Mouse (Mus musculus) urinary bladder, postnatal 25 days (tissue): Measurements from ENCODE around the gene Pla2g2c.
A peak's percentile ranks its signal among the peaks of the same experiment; 100 is the strongest.

Source experiments
- DNase-seq: peaks from one replicate; pipeline ENCODE4 v3.0.0; 2022; ENCODE audit warnings: low spot score

Gene Pla2g2c

DNA sequence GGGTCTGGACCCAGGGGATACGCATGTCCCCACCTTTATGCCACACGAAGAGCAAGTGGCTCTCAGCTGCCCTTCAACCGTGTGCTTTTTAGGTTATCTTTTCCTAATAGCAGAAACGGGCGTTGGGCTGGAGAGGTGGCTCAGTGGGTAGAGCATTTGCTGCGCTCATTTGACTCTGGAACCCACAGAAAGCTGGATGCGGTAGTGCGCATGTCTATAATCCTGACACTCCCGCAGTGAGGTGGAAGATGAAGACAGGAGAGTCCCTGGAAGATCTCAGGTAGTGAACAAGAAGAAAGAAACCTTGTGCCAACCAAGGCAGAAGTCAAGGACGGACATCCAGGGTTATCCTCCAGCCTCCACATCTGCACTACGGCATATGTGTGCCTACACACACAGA is 15.3 kb upstream of the Pla2g2c start:
- DNase-seq: no peak

GRCm38 (mm10) chr4:138709944-138710343 is 14.6 kb upstream of the Pla2g2c start:
- no peak for DNase-seq

- no peak for DNase-seq
These were observed 14.0 kb upstream of the Pla2g2c start for GRCm38 (mm10) chr4:138710633-138711032.

GRCm38 (mm10) chr4:138711051-138711820 is 13.4 kb upstream of the Pla2g2c start:
- DNase-seq: no peak

DNA sequence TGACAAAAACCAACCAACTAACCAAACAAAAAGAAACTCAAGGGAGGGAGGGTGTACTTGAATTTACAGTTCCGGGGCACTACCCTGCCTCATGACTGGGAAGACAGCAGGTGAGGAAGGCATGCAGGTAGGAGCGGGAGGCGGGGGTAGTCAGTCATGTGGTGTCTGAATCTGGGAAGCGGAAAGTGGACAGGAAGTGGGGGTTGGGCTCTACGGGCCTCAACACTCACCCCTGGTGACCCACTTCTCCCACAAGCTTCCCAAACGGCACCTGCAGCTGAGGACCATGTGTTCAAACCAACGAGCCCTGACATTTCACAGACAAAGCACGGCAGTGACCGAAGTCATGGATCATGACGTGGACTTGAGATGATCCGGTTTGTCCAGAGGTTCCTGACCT is 12.5 kb upstream of the Pla2g2c start:
- no peak for DNase-seq

DNA sequence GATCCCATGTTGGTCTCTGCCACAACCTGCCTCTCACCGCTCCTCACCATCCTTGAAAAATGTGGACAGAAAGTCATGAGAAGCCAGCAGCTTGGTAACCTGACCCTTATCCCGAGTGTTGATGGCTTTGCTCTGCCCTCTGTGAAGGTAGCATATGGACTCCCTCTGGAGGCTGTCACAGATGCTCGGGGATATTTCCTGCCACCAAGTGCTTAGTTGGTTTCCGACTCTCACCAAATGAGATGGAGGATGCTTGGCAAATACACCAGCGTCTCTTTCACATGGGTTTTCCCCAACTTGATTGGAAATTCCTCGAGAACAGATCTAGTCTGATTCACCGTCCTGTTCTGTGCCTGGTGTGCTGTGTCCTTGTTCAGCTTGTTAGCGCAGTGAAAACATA is 12.0 kb upstream of the Pla2g2c start:
- DNase-seq: no peak

DNA sequence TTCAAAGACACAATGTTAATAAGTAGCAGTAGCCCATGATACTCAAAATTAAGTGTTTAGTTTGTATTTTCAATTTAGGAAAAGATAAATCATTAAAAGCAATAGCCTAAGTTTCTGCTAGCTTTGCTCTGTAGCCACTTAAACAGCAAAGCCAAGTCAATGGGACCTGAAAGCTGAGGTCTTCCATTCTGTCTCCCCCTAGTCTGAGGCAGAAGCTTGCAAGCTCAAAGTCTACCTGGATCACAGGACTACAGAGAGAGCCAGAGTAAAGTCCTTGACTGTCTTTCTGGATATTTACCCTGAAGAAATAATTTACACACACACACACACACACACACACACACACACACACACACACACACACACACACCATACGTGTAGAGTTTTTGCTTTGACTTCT is 10.4 kb upstream of the Pla2g2c start:
- no peak for DNase-seq

GRCm38 (mm10) chr4:138716697-138717096 is 7.9 kb upstream of the Pla2g2c start:
- DNase-seq: no peak

DNA sequence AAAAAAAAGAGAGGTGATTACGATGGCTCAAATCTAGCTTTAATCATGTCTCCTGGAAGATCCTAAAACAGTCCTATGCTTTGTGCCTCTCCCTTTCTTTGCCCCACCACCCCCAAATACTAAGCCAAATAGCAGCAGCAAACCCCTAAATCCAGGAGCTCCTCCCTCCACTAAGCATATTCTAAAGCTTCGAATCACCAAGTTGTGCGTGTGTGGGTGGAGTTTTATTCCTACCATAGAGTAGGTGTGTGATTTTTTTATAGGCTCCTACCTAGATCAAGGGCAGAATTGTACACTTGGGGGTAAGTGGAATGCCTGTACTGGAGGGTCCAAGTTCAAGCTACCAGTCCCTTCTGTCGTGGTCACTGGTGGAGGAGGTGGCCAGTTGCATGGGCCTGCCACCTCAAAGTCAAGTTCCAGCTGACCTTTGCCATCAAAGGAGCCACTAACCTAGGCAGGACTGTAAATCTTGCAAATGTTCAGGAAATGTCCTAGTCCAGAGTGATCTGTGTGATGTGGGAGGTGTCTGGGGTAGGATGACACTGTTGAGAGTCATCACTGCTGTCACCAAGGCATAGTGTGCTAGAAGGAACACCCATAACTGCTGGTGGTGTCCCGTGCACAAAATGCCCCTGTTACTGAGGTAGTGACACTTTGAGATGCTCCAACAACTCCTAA is 5.9 kb upstream of the Pla2g2c start:
- DNase-seq: no peak

DNA sequence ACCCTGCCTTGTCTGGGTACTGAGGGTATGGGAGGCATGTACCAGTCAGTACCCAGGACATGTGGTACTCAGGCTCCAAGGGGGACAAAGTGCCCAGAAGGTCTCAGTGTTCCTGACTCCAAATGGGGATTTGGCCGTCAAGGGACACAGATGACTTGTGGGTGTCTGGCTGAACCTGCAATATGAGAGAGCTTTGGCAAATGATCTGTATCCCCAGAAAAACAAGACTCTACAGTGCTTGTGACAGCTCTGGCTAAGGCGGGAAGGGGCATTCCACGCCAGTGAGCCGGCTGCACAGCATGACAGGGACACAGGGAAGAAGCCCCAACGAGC is 5.4 kb upstream of the Pla2g2c start:
- DNase-seq: no peak

DNA sequence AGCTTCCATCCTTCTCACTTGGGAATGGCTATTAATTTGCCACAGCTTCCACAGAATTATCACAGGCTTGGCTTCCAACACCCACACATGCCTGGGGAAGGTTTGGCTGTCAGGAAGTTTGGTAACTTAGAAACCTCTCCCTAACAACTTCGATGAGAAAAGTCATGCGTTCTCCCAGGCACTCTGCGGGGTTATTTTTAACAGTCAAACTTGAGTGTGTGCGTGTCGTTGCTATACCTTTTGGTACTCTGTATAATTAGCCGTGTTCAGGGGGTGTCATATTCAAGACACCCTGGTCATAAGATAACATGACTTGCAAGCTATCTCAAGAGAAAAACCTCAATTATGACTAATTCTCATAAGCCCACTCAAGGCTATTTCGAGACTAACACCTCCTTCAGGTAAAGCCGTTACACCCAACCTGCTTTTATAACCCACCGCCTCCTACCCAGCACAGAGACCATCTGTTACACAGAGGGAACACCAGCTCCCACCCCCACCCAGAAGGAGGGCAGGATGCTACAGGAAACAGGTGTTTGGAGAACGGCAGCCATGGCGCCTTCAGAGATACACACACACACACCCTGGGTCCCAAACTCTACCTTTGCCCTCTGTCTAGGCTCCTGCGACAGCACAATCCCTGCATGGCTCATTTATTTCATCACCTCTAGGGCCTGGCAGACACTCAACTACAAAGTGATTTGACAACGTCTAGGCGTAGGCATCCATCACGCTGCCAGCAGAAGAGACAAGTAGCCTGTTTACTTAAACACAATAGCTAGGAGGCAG is 905 bp upstream of the Pla2g2c start:
- no peak for DNase-seq

- peak; percentile 27 for DNase-seq
These were observed 502 bp downstream of the Pla2g2c start for GRCm38 (mm10) chr4:138725127-138725461.

- no peak for DNase-seq
These were observed 1.2 kb downstream of the Pla2g2c start for GRCm38 (mm10) chr4:138725751-138726150.

- no peak for DNase-seq
These were observed 4.6 kb downstream of the Pla2g2c start for GRCm38 (mm10) chr4:138729018-138729703.

DNA sequence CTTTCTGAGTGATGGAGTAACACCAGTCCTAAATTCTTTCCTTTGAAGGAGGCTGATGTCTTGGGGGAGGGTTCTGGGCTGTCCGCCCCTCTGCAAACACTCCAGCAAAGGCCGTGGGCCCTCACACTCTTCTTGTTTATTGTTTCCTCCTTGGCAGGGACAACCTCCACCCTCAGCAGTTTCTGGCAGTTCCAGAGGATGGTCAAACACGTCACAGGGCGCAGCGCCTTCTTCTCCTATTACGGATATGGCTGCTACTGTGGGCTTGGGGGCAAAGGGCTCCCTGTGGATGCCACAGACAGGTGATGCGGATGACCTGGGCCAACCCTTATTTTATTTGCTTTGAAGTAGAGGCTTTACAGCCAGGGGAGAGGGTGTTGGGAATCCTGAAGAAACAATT is 9.5 kb downstream of the Pla2g2c start:
- no peak for DNase-seq

DNA sequence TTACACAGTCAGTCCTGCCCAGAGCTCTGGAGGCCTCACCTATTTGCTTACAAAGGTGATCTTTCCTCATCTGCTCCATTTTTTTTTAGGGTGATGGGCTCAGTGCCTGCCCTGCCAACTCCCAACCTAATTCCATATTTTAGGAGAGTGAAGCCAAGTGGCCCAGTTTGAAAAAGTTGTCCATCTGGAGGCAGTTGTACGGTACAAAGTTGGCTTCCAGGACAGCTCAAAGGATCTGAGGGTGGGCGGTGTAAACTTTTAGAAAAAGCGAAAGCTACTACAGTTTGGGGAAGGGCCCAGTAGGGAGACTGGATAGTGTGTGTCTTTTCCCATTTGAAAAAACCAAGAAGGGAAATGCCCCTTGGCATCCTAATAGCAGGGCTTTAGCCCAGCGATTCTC is 10.3 kb downstream of the Pla2g2c start:
- DNase-seq: no peak

GRCm38 (mm10) chr4:138737031-138737430 is 12.4 kb downstream of the Pla2g2c start, which contains the start of gene Ubxn10:
Gene Ubxn10, minus strand, starts transcription at chr4:138737167.
- DNase-seq: peak; percentile 25

GRCm38 (mm10) chr4:138739136-138739851 is 14.7 kb downstream of the Pla2g2c start:
- DNase-seq: no peak

DNA sequence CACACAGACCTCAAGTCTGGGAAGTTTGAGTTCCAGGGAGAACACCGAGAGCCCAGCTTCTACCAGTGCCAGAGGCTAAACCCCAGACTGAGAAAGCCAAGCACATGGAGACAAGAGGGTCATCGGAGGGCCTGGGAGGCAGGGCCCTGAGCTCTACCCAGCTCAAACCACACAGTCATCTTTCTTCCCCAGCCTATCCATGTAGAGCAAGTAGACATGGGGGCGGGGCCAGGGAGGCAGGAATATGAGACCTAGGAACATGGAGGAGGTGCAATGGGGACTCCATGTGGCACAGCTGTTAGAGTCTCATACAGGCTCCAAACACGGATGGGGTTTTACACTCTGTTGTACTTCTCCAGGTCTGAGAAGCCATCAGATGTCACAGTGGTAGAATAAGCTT is 21.3 kb downstream of the Pla2g2c start:
- no peak for DNase-seq

- no peak for DNase-seq
These were observed 22.3 kb downstream of the Pla2g2c start for GRCm38 (mm10) chr4:138746866-138747265.

DNA sequence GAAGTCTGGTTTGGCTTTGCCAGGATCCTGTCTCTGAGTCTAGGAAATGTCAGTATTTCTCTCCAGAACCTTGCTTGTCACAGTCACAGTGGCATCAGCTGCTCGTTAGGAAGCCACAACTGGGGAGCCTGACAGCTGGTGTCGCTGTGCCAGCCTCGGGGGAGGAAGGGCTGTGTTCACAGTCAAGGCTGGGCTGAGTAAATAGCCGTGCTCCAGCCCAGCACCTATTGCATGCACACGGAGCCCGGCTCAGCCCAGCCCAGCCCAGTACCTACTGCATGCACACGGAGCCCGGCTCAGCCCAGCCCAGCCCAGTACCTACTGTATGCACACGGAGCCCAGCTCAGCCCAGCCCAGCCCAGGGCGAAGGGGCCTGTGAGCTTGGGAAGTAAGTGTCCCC is 23.3 kb downstream of the Pla2g2c start:
- no peak for DNase-seq
